Mouse (Mus musculus) monocyte, adult 5-6 weeks (primary cell): ENCODE data around the gene Gm12248. TPM values are rescaled to one million over a fixed set of nuclear protein-coding genes. Genes with fewer than 3 reads are reported as not detected.

Source experiments
- ATAC-seq: fragments of 153-309, 156-312 bp; replicated peaks from 2 replicates; pipeline ENCODE4 v1.8.0; 2017; ENCODE audit warnings: mild to moderate bottlenecking; ENCODE audit not compliant: low TSS enrichment, insufficient number of reproducible peaks, severe bottlenecking, poor library complexity, low FRiP score
- total RNA-seq: library from RNA; stranded (forward); fragments of 200-1000, 200-491, 200-594 nt; gene quantifications from 3 replicates; pipeline ENCODE4 v1.2.3, GENCODE M21; 2017

Gm12248 gene
- total RNA-seq, result not detected in 3 replicates

DNA sequence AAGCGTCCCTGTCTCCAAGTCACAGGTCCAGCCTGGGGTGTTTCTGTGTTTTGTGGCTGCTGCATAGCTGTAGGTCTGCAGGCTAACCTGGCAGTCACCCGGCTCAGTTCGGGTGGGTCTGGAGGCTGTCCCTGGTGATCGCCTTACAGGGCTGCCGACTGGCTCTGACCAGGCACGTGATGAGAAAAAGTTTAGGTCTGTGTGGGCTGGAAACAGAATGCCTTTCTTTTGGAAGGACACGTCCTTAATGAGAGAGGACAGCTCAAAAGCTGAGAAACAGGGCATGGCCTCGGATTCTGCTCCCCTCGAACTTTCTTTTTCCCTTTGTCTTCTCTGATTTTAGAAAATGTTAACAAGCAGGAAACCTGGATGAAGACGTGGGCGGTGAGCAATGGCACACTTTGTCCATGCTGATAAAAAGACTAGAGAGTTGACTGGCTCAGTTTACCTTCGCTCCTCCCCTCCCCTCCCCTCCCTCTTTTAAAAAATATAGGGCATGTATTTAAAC lies at the start of gene Gm12248:
Gm12248 (minus strand) TSS at position 114 of the 508 bp plus-strand sequence.
- no peak for ATAC-seq

DNA sequence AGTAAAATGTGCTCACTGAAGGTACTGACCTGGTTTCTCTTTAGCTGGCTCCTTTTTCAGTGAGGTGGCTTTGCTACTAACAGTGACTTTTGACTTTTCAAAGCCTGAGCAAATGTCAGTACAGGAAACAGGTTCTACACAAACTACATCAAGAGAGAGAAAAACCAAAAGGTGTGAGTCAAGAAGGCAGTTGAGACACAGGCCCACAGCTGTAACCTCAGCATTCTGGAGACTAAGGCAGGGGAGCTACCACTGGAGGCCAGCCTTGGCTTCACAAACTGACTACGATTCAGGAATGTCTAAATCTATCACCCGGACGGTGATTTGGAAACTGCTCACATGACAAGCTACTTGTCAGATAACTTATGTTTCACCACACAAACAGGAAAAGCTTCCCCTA lies 46.5 kb upstream of the Gm12248 start:
- no peak for ATAC-seq

DNA sequence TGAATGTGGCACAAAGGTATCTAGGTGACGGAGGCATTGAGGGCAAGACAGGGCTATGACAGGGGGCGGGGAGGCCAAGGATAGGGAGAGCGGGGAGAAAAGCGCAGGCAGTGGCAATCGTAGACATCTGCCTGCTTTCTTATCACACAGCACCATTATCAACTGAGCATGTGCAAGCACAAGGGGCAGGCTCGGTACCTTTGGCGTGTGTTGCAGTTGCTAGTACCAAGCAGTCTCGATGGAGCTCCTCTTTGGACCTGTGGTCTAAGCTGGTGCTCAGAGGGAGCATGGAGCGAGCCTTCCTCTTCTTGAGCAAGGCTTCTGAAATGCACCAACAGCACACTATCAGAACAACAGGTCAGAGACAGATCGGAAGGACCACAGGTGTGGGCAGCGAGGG lies 45.9 kb upstream of the Gm12248 start:
- ATAC-seq, result no peak

DNA sequence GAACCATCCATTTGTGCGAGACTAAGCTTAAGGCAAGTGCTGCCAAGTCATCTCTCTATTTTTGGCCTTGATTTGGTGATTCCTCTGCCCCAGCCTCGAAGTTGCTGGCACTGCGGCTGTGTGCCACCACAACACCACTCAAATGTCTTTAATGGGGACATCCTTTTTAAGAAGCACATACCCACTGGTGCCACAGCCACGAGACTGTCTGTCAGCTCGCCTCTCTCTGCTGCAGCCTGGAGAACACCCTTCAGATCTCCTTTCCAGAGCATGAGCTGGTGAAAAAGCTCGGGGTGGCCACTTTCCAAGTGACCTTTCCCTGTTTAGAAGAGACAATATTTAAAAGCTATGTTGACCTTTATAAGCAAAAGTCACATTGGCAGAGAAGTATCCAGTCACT lies 43.7 kb upstream of the Gm12248 start:
- no peak for ATAC-seq

DNA sequence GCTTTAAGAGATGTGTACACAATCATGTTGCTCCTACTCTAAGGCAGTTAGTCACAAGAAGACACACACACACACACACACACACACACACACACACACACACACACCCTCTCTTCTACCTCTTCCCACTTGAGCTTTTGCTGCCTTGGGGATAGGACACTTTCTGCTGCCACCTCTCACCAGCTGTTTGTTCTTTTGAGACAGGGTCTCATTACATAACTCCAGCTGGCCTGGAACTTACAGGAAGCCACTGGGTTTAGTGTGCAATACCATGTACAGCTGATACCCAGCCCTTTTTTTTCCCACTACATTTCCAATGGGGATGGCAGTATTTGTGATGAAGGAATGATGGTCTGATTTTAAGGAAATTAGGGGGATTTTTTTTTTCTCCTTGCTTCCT lies 42.4 kb upstream of the Gm12248 start:
- ATAC-seq, result no peak

DNA sequence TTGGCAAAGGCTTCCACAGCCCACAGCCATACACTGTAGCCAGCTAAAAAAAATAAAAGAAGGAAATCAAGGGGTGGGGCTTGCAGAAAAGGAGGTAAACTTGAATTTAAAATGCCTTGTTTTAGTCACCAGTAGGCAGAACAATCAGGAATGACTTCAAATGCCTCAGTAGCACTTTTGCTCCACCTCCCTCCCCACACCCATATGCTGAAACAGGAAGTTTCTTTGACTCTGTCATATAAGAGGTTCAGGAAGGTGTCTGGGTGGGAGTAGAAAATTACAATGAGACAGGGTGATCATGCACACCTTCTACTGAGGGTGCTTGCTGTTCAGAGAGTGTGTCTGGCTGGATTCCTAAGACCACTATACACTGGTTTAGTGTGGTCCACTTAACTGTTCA lies 41.9 kb upstream of the Gm12248 start:
- no peak for ATAC-seq

DNA sequence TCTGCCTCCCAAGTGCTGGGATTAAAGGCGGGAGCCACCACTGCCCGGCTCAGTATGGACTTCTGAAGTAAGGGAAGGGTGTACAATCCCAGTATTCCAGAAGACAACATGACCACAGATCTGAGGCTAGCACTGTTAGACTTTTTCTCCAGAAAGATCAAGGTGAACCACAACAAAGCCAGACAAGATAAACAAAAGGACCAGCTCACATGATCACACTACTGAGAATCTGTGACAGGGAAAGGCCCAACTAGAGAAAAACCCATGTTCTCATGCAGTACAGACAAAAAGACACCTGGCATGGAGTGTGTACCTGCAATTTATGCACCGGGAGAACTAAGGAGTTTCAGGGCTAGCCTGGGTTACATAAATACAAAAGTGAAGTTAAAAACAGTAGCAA lies 39.1 kb upstream of the Gm12248 start:
- ATAC-seq, result no peak

DNA sequence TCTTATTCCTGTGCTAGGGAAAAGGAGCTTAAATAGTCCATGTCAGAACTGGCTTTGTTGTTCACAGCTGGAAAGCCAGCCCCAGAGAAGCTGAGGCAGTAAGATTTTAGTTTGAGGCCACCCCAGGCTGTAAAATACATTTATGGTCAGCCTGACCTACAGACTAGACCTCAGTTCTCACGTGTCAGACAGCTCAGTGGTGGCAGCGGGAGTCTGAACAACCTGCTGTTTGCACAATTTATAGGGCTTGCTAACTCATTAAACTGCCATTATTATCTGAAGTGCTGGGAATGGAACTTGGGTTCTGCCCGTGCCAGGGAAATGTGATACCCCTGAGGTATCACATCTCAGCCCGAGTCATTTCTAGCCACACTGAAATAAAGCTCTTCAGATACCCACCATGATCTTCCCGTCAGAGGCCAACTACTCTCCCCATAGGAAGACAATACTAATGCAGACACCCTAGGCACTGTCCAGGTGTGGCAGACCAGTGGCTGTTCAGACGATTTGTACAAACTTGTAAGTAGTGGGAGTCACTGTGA lies 36.4 kb upstream of the Gm12248 start:
- no peak for ATAC-seq

DNA sequence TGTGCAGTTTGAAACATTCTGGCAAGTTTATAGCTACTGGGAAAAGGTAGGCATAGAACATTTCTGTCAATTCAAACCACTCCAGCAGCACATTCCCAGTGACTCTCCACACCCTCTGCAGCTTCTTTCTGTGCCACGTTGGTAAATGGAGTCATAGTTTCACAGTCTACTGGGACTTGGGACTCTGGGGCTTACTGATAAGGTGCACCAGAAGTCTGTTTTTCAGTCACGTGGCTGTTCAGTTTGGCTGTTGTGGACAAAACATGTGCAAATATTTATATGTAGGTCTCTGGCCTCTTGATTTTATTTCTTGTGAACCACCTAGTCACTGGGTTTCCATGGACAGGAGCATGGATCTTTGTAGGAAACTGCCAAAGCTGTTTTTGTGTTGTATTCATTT lies 34.6 kb upstream of the Gm12248 start:
- ATAC-seq, result no peak

DNA sequence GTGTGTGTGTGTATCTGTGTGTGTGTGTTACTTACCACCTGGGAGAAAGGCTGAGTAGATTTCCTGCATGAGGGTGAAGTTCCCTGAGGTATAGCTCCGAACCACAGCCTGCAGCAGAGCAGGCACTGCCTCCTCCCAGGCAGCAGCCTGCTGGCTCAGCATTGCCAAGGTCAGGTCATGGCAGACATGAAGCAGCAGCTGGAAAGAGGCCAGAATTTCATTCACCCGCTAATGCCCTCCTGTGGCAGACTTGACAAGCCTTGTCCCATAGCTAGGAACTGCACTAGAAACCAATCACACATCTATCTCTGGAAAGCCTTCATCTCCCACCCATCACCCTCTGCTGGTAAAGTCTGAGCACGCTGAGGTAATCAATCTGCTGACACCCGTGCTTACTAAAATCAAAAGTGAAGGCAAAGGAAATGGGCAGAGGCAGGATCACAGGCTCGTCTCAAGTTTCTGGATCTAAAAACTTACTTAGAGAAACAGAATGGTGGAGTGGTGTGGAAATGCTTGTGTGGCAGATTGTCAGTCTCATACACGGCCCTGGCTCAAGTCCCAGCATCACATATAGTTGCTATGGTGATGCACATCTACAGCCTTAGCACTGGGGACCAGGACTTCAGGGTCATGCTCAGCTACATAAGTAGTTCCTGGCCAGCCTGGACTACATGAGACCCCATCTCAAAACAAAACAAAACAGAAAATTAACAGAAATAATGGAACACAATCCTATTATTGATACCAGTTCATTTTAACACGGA lies 33.6 kb upstream of the Gm12248 start:
- no peak for ATAC-seq

DNA sequence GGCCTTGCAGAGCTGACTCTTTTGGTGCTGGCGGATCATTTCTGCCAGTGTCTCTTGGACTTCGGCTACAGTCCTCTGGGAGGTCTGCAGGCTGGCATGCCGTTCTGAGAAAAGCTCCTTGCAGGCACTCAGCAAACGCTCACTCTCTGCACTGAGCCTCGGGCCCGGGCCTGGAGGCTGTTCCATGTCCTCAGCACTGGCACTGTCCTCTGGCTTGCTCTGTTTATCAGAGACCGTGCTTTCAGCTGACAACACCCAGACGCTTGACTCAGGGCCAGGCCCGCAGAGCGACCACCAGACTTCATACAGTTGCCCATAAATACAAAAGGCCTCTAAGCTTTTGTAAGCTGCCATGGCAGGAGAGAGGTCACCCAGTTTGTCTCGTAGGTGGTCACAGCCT lies 32.1 kb upstream of the Gm12248 start:
- no peak for ATAC-seq

DNA sequence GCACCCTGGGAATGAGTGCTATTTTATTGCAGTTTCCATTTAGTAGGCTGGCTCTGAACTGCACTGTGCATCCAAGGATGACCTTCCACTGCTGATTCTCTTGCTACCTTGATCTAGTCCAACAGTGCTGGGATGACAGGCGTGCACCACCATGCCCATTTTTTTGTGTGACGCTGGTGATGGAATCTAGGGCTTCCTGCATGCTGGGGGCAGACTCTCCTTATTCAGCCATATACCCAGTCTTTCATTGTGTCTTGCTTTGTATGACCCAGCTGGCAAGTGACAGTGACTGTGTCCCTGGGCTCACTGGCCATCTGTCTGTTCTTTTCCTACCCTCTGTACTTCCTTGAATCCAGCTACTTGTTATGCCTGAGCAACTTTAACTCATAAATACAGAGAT lies 30.8 kb upstream of the Gm12248 start:
- ATAC-seq, result no peak

DNA sequence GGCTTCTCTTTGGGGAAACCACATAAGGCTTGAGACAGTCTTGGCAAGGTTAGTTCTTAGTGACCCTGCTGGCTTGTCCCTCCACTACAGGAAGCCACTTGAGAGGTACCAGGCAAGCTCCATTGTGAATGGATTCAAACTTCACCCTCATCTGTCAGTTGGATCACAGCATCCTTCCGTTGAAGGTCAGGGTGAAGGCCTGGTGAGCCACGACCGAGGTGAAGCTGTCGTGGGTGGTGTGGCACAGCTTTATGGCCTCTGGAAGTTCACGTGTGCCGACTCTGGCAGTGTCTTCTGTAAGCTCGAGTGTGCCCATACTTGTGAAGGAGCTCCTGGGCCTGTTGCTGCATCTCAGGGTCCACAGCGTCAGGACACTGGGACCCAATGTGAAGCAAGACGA lies 28.4 kb upstream of the Gm12248 start:
- no peak; the same call in 1 of the 2 replicates for ATAC-seq

DNA sequence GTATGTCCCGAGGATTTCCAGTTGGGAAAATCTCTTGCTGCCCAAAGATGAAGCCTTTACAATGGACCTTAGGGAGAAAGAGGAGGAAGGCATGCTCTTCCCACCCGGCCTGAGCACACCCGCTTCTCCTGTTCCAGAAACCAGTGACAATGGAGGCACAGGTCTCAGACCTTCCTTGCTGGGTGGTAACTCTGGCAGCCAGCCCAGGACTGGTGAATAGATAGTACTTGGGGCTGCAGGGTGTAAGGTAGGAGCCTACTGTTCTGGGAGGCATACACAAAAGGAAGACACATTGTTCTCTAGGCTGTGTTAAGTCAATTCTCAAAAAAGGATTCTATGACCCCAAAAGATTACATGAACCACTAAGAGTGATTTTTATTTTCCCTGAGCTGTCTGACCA lies 27.7 kb upstream of the Gm12248 start:
- ATAC-seq, result no peak

DNA sequence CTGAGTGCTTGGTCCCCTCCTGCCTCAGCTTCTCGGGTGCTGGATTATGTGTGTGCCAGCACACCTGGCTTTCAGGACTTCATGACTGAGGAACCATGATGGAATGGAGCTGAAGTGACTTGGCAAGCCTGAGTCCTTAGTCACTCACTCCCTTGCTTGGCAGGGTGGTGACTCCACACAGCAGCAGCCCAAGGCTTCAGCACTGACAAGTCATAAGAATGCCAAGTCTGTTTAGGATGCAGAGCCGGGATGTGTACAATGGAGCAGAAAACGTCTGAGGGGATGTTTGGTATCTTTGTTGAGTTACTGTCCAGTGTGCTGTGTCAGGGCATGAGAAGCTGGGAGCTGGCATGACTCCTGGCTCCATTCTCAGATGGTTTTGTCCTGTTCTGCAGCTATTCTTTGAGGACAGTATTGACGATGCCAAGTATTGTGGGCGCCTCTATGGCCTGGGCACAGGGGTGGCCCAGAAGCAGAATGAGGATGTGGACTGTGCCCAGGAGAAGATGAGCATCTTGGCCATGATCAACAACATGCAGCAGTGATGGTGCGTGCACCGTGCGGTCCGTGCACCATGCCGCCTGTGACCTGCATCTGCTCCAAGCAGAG lies 24.2 kb upstream of the Gm12248 start:
- ATAC-seq, result no peak

DNA sequence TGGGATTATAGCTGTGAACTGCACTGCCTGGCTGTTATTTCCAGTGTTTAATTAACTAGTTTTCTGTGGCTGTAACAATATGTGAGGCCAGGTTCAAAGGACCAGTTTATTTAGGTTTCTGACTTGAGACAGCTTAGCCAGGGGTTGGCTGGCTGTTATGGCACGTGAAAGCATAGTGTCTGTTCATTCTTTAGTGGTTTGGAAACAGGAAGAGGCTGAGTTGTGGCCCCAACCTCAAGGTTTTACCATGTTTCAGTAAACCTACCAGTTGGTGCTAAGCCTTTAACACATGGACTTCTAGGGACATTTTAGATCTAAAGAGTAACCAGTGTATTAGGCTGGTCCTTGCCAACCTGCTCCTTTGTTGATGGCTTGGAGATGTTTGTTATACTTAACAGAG lies 23.6 kb upstream of the Gm12248 start:
- no peak for ATAC-seq

DNA sequence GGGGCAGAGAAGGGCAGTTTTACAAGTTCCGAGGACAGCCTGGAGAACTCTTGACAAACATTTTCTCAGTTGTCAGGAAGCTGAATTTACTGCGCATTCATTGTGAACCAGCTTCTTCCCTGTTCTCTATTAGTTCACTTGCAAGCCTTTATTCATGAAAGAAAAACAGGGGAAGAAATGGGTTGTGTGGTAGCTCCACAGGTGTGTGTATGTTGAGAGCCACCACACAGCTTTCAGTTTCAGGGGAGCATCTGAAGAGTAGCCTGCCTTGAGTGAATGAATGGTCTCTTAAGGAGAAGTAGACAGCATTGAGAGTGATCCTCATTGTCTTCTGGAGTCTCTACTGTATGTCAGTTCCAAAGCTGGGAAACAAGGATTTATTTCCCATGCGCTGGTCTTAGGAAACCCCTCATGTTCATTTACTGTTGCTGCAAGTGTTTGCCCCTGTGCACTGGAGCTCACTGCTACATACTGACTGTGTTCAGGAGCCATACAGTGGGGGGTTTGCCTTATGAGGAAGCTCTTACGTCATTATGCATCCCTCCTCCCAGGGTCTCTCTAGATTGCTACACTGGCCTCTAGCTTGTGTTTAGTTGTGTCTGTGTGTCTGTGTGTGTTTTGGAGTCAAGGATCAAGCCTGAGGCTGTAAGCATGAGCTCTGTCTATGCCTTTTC lies 14.9 kb upstream of the Gm12248 start:
- ATAC-seq, result no peak

DNA sequence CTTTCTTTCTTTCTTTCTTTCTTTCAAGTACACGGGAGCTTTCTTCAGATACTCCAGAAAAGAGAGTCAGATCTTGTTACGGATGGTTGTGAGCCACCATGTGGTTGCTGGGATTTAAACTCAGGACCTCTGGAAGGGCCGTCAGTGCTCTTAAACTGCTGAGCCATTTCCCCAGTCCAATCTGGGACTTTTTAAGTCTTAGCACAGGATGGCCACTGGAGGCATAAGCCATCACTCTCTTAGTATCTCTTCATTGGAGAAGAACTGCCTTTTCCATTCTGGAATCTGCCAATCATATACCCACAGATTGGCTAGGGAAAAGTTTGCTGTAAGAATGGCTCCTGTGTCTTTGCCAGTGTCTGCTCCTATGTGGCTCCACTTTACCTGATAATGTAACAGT lies 14.1 kb upstream of the Gm12248 start:
- no peak for ATAC-seq

DNA sequence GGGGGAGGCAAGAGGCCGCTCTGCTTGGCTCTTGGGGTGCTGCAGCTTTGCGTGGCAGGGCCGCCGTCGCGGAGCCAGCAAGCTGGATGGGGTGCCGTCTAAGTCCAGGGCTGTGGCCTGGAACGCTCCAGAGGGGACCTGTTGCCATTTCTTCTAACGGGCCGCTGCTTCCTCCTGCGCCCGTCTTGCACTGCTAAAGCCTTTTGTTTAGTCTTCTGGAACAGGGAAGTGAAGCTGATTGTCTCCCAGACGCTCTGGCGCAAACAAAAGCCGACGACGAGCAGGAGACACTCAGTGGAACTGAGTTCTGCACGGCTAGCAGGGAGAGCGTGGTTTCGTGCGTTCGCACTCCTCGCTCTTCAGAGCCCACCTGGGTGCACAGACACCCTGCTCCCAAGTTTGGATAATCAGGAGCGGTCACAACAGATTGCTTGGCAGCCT lies 11.4 kb upstream of the Gm12248 start:
- ATAC-seq, result peak; percentile 55
